Mouse (Mus musculus) lung, adult 2 months (tissue): ENCODE results near the gene Shcbp1.
A peak's percentile ranks its signal among the peaks of the same experiment; 100 is the strongest.

Experiments used
- CTCF ChIP-seq: fragments of 200-500 bp; IDR thresholded peaks from 2 replicates; pipeline ENCODE4 v1.5.1; 2011; ENCODE audit warnings: mild to moderate bottlenecking, low read length, control low read depth; ENCODE audit not compliant: insufficient read depth
- POLR2A ChIP-seq: fragments of 200-500 bp; IDR thresholded peaks from 2 replicates; pipeline ENCODE4 v1.6.1; 2011; ENCODE audit warnings: low read depth, mild to moderate bottlenecking, control low read depth, low read length, borderline replicate concordance; ENCODE audit errors: extremely low read depth

DNA sequence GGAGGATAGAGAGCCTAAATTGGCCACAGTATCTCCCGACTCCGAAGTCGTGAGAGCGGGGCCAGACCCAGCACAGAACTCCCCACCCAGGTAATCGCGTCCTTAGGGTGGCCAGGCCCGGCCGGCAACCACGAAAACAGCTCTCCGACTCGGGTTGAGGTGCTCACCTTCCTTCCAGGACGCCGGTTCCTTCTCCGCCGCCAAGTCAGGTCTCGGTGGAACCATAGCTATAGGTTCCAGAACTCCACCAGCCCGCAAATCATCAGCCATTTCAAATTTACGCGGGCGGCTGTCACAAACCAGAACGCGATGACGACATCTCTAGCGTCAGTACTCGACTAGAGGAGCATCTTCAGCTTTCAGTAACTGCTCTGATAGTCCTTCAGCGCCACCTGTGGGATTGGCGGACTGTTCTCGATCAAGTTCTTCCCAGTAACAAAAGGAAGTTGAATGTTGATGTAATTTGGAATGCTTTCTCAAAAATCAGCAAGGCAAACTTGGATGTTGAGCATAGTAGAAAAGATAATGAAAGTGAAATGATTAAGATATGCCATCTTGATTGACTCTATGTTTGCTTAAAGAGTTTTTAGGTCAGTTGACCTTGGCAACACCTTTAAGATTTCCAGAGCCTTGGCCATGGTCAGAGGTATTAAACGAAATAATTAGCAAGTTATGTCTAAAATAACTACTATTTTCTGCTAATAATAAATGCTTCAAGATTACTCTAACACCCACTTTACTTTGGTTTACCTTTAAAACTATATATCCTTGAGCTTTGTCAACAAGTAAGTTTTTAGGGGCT, at the start of gene Shcbp1:
- TF ChIP-seq CTCF, result peak; percentile 66
- no peak for TF ChIP-seq POLR2A
